Mouse (Mus musculus): Measurements from ENCODE around the gene Ginm1.
"Not testable (repeated sequence)": the region's sequence is repeated elsewhere in the genome, so short reads cannot be mapped to it uniquely, and the experiment has no call there.

Gene Ginm1

GRCm38 (mm10) chr10:7809937-7810336 is 17.3 kb upstream of the Ginm1 start:
- DNase-seq (ENCODE audit: low read depth, low spot score): peak; percentile 75

GRCm38 (mm10) chr10:7802519-7803140 is 10.0 kb upstream of the Ginm1 start:
- DNase-seq (ENCODE audit: low read depth, low spot score): no peak

- no peak for DNase-seq (ENCODE audit: low read depth, low spot score)
Measured at GRCm38 (mm10) chr10:7801258-7801657, 8.6 kb upstream of the Ginm1 start.

GRCm38 (mm10) chr10:7792254-7792750 is 322 bp downstream of the Ginm1 start:
- no peak for DNase-seq (ENCODE audit: low read depth, low spot score)

- DNase-seq (ENCODE audit: low read depth, low spot score): no peak
Measured at GRCm38 (mm10) chr10:7787319-7787718, 5.3 kb downstream of the Ginm1 start.

- DNase-seq (ENCODE audit: low read depth, low spot score): no peak
Measured at GRCm38 (mm10) chr10:7781214-7781613, 11.4 kb downstream of the Ginm1 start.

- DNase-seq (ENCODE audit: low read depth, low spot score): peak; percentile 87
Measured at GRCm38 (mm10) chr10:7780238-7781176, 12.1 kb downstream of the Ginm1 start.

- DNase-seq (ENCODE audit: low read depth, low spot score): peak; percentile 37
Measured at GRCm38 (mm10) chr10:7779751-7780237, 12.8 kb downstream of the Ginm1 start.

- no peak for DNase-seq (ENCODE audit: low read depth, low spot score)
Measured at GRCm38 (mm10) chr10:7778361-7778760, 14.3 kb downstream of the Ginm1 start.

GRCm38 (mm10) chr10:7775421-7775820 is 17.2 kb downstream of the Ginm1 start:
- no peak for DNase-seq (ENCODE audit: low read depth, low spot score)

GRCm38 (mm10) chr10:7772769-7773168 is 19.9 kb downstream of the Ginm1 start:
- DNase-seq (ENCODE audit: low read depth, low spot score): no peak

GRCm38 (mm10) chr10:7772346-7772745 is 20.3 kb downstream of the Ginm1 start:
- DNase-seq (ENCODE audit: low read depth, low spot score): no peak

GRCm38 (mm10) chr10:7757544-7757943 is 35.1 kb downstream of the Ginm1 start:
- no peak for DNase-seq (ENCODE audit: low read depth, low spot score)

- no peak for DNase-seq (ENCODE audit: low read depth, low spot score)
Measured at GRCm38 (mm10) chr10:7748752-7749151, 43.9 kb downstream of the Ginm1 start.

- DNase-seq (ENCODE audit: low read depth, low spot score): not testable (repeated sequence)
Measured at GRCm38 (mm10) chr10:7745528-7745927, 47.1 kb downstream of the Ginm1 start.

GRCm38 (mm10) chr10:7737914-7738313 is 54.7 kb downstream of the Ginm1 start:
- no peak for DNase-seq (ENCODE audit: low read depth, low spot score)

GRCm38 (mm10) chr10:7737122-7737521 is 55.5 kb downstream of the Ginm1 start:
- no peak for DNase-seq (ENCODE audit: low read depth, low spot score)

- DNase-seq (ENCODE audit: low read depth, low spot score): no peak
Measured at GRCm38 (mm10) chr10:7731582-7731981, 61.0 kb downstream of the Ginm1 start.

GRCm38 (mm10) chr10:7727011-7727410 is 65.6 kb downstream of the Ginm1 start:
- DNase-seq (ENCODE audit: low read depth, low spot score): no peak

- DNase-seq (ENCODE audit: low read depth, low spot score): no peak
Measured at GRCm38 (mm10) chr10:7726501-7726812, 66.2 kb downstream of the Ginm1 start.

- peak; percentile 97 for DNase-seq (ENCODE audit: low read depth, low spot score)
Measured at GRCm38 (mm10) chr10:7725751-7726500, 66.7 kb downstream of the Ginm1 start, which contains the start of gene Katna1. Gene Katna1 (plus strand): TSS chr10:7726000.
